Mouse (Mus musculus) CD4-positive, CD25-positive, alpha-beta regulatory T cell (primary cell): ENCODE results near the gene Zfp319. TPM values are rescaled to one million over a fixed set of nuclear protein-coding genes. Genes with fewer than 3 reads are reported as not detected.

Experiments
- polyA plus RNA-seq: library from polyadenylated mRNA; unstranded; fragments of 100-300 nt; shearing (Covaris generic); gene quantifications from one replicate; pipeline ENCODE4 v1.2.1, GENCODE M21; 2017

Zfp319 gene
- polyA plus RNA-seq = 11.1 TPM

GRCm38 (mm10) chr8:95331720-95332436 lies at the start of gene Zfp319, which contains the start of gene Usb1:
TSS of gene Zfp319 (minus strand) at chr8:95331950.
TSS of gene Usb1 (plus strand) at chr8:95332284.

DNA sequence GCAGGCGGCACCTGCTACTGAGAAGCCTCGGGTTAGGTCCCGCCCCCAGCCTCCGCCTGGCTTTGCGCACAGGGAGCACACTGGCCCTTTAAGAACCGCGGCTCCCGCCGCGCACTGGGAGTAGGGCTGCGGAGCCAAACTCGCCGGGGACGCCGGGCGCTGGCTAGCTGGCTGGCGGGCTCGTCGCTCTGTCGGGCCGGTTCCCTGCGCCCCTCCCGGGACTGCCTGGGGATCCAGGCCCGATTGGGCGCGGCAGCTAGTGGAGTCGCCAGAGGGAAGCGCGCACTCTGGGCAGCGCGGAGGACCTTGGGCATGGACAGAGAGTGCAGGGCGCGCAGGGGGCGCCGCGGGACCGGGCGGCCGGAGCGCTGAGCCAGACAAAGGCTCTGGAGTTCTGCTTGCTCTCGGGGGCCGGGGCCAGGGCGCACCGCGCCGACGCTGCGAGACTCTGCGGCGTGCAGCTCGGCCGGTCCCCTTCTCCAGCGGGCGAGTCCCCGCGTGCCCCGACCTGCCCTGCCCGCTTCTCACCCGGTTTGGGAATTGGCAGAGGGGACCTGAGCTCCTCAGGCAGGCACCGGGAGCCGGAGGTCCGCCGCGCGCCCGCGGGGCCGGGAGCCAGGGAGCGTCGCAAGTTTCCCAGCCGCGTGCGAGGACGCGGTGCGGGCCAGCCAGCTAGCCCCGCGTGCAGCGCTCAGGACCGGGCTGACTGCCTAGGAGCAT lies 20.6 kb upstream of the Zfp319 start, which contains the start of gene Mmp15:
Gene Mmp15 (plus strand): TSS at position 118 of the 720 bp plus-strand sequence.

DNA sequence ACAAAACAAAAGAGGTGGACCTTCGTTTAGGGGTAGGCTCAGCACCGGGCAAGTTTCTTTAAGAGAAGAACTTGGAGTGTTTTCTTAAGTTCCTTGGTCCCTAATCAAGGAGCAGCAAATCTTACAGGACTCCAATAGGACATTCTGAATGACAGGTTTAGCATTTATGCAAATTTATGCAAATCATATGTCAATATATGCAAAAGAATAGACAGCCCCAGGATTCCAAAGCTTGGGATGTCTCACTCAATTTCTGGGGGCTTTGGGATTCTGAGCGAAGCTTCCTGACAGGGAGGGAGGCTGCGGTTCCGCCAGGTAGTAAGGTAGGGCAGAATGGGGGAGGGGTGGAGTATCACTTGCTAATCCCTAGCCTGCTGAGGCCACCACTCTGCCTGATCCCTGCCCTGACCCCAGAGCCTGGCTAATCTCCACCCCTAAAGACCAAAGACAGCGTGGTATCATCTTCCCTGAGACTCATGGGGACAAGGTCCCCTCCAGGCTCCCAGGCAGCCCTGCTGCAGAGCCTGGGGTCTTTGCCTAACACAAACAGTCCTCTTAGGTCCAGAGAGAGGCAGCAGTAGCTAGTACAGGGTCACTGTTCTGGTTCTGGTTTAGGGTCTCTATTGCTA lies 21.3 kb downstream of the Zfp319 start, which contains the start of gene Tepp:
Gene Tepp (plus strand): TSS at position 225 of the 629 bp plus-strand sequence.

DNA sequence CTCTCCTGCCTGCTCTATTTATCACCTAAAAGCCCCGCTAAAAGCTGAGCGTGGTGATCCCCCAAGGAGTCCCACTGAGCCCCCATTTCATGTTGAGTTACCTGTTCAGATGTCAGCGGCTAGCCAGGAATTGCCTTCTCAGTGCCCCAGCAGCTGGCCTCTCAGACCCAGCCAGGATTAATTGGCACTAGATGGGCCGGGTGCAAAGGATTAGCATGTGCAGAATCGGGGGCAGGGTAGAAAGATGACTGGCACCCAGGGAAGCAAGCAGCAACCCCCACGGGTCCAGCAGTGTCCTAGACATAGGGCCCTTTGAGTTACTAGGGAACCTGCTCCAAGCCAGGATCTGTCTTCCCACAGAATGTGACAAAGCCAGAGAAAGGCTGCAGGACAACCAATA lies 25.3 kb downstream of the Zfp319 start, which contains the start of gene Cngb1:
Gene Cngb1 (minus strand): TSS at position 155 of the 400 bp plus-strand sequence.

Other genes with a start within 250 kb of the Zfp319 start
- 3.9 TPM for gene Kifc3, start 129.1 kb downstream of the Zfp319 start, polyA plus RNA-seq
- 0.30 TPM for gene Cngb1, start 25.4 kb downstream of the Zfp319 start, polyA plus RNA-seq
- gene Tepp, start 21.4 kb downstream of the Zfp319 start, polyA plus RNA-seq = not detected
- gene Usb1, start 334 bp upstream of the Zfp319 start, polyA plus RNA-seq = 59.6 TPM
- gene Mmp15, start 20.3 kb upstream of the Zfp319 start, polyA plus RNA-seq = 2.7 TPM
- 43.9 TPM for gene Cfap20, start 102.9 kb upstream of the Zfp319 start, polyA plus RNA-seq
- gene Csnk2a2, start 158.1 kb upstream of the Zfp319 start, polyA plus RNA-seq = 38.9 TPM
- not detected for gene Ccdc113, start 202.1 kb upstream of the Zfp319 start, polyA plus RNA-seq
- not detected for gene Prss54, start 244.4 kb upstream of the Zfp319 start, polyA plus RNA-seq